Mouse (Mus musculus) liver, embryonic 15.5 days (tissue): ENCODE measurements around the gene Cfap43. TPM values are rescaled to one million over a fixed set of nuclear protein-coding genes. Genes with fewer than 3 reads are reported as not detected.
A peak's percentile ranks its signal among the peaks of the same experiment; 100 is the strongest.

Experiments used
- ATAC-seq: fragments of 200-750 bp; cut with Nextera tagmentation; 2 replicates; pipeline ENCODE4 v1.8.0; 2017; ENCODE audit warnings: moderate number of reproducible peaks, mild to moderate bottlenecking, moderate library complexity; ENCODE audit not compliant: insufficient read depth
- H3K27ac ChIP-seq: fragments of 300-500 bp; sonication (generic); replicated peaks from 2 replicates; pipeline ENCODE4 v1.5.1; 2015; ENCODE audit warnings: mild to moderate bottlenecking, inconsistent platforms
- H3K27me3 ChIP-seq: fragments of 300-500 bp; sonication (generic); 2 replicates; pipeline ENCODE4 v1.6.1; 2015; ENCODE audit warnings: mild to moderate bottlenecking, inconsistent platforms
- H3K36me3 ChIP-seq: fragments of 300-500 bp; sonication (generic); replicated peaks from 2 replicates; pipeline ENCODE4 v1.6.1; 2015; ENCODE audit warnings: moderate library complexity, mild to moderate bottlenecking, inconsistent platforms
- H3K4me1 ChIP-seq: fragments of 300-500 bp; sonication (generic); replicated peaks from 2 replicates; pipeline ENCODE4 v1.6.1; 2015; ENCODE audit warnings: inconsistent platforms
- H3K4me2 ChIP-seq: fragments of 300-500 bp; sonication (generic); 2 replicates; pipeline ENCODE4 v1.6.1; 2015; ENCODE audit warnings: moderate library complexity, mild to moderate bottlenecking, inconsistent platforms
- H3K4me3 ChIP-seq: fragments of 300-500 bp; sonication (generic); replicated peaks from 2 replicates; pipeline ENCODE4 v1.5.1; 2015; ENCODE audit warnings: mild to moderate bottlenecking, inconsistent platforms
- H3K9ac ChIP-seq: fragments of 300-500 bp; sonication (generic); 2 replicates; pipeline ENCODE4 v1.6.1; 2015; ENCODE audit warnings: moderate library complexity, mild to moderate bottlenecking, inconsistent platforms
- H3K9me3 ChIP-seq: fragments of 300-500 bp; sonication (generic); replicated peaks from 2 replicates; pipeline ENCODE4 v1.6.1; 2016; ENCODE audit warnings: inconsistent platforms
- WGBS: fragments of 180-500 bp; shearing (Covaris S2); methylation state at CpG from one replicate; pipeline ENCODE4 v1.1.7; 2015; ENCODE audit warnings: mixed read lengths; ENCODE audit not compliant: insufficient replicate concordance; 5-methylcytosine and 5-hydroxymethylcytosine counted together
- polyA plus RNA-seq: library from polyadenylated mRNA; unstranded; fragments of >200 nt; fragmentation: Nextera tagmentation; extraction: Ambion mirVana; gene quantifications from 2 replicates; pipeline ENCODE4 v1.2.1, GENCODE M21; 2015

The Cfap43 gene
- polyA plus RNA-seq, 1 experiment from 2014 or later, result 0.02 TPM

- no peaks in the 10 kb centered on the region for H3K9me3 ChIP-seq
- WGBS, result under 1% methylated on average over 49 of the region's 49 CpGs
- H3K27me3 ChIP-seq, result peaks cover 14% of the 10 kb centered on the region; the same call in 1 of the 2 replicates
- peaks cover 14% of the 10 kb centered on the region for H3K4me1 ChIP-seq
- H3K27ac ChIP-seq, result 0 out of 2 replicates have a peak within 1 kb of the TSS, but pooled peaks have one; percentile 55
- peak within 1 kb of the TSS; percentile 77 for H3K4me3 ChIP-seq
- H3K4me2 ChIP-seq, result peak within 1 kb of the TSS; percentile 97
- peak; percentile 100 for ATAC-seq
- H3K9ac ChIP-seq, result peak within 1 kb of the TSS; percentile 73
- H3K36me3 ChIP-seq, result peaks cover 12% of the 10 kb centered on the region
Observed at GRCm38 (mm10) chr19:47865353-47865947, 53.6 kb downstream of the Cfap43 start, which contains the start of gene Gsto2. TSS of gene Gsto2 (plus strand) at chr19:47865534.

- H3K27ac ChIP-seq, result no peak overlapping the region
- H3K9ac ChIP-seq, result no peak overlapping the region
- H3K36me3 ChIP-seq, result peaks cover 19% of the 10 kb centered on the region
- no peak for ATAC-seq
- H3K4me1 ChIP-seq, result peaks cover 14% of the 10 kb centered on the region
- WGBS, result 80% methylated on average over 7 of the region's 7 CpGs
- H3K4me2 ChIP-seq, result peak overlapping the region; percentile 97
- no peaks in the 10 kb centered on the region for H3K9me3 ChIP-seq
- H3K27me3 ChIP-seq, result peaks cover 14% of the 10 kb centered on the region; the same call in 1 of the 2 replicates
- H3K4me3 ChIP-seq, result peak overlapping the region; percentile 77
Observed at GRCm38 (mm10) chr19:47864721-47865120, 54.4 kb downstream of the Cfap43 start.

GRCm38 (mm10) chr19:47864051-47864450 lies 55.0 kb downstream of the Cfap43 start:
- no peak for ATAC-seq
- Histone ChIP-seq H3K9me3 (no peaks in the 10 kb centered on the region), H3K4me2 (no peak overlapping the region), H3K27ac (no peak overlapping the region), H3K4me1 (peaks cover 14% of the 10 kb centered on the region), H3K36me3 (peaks cover 26% of the 10 kb centered on the region), H3K4me3 (no peak overlapping the region), H3K27me3 (peaks cover 12% of the 10 kb centered on the region; the same call in 1 of the 2 replicates), H3K9ac (no peak overlapping the region)
- 80% methylated on average over 9 of the region's 9 CpGs for WGBS

GRCm38 (mm10) chr19:47862581-47862980 lies 56.5 kb downstream of the Cfap43 start:
- Histone ChIP-seq H3K4me2 (no peak overlapping the region), H3K36me3 (peaks cover 38% of the 10 kb centered on the region), H3K4me3 (no peak overlapping the region), H3K27ac (no peak overlapping the region), H3K27me3 (peaks cover 3% of the 10 kb centered on the region; the same call in 1 of the 2 replicates), H3K9ac (no peak overlapping the region), H3K4me1 (peaks cover 14% of the 10 kb centered on the region), H3K9me3 (no peaks in the 10 kb centered on the region)
- WGBS, result 76% methylated on average over 3 of the region's 3 CpGs
- no peak for ATAC-seq

GRCm38 (mm10) chr19:47859180-47859579 lies 59.9 kb downstream of the Cfap43 start:
- no peak overlapping the region for H3K9ac ChIP-seq
- no peak for ATAC-seq
- H3K4me2 ChIP-seq, result no peak overlapping the region
- H3K36me3 ChIP-seq, result peaks cover 40% of the 10 kb centered on the region
- WGBS, result 75% methylated on average over 8 of the region's 8 CpGs
- H3K27me3 ChIP-seq, result peaks cover 5% of the 10 kb centered on the region; the same call in 1 of the 2 replicates
- no peaks in the 10 kb centered on the region for H3K9me3 ChIP-seq
- no peak overlapping the region for H3K27ac ChIP-seq
- H3K4me1 ChIP-seq, result peaks cover 20% of the 10 kb centered on the region
- no peak overlapping the region for H3K4me3 ChIP-seq

- Histone ChIP-seq H3K27me3 (peaks cover 12% of the 10 kb centered on the region), H3K4me1 (peaks cover 24% of the 10 kb centered on the region), H3K9ac (no peak overlapping the region), H3K36me3 (peaks cover 34% of the 10 kb centered on the region), H3K4me2 (no peak overlapping the region), H3K9me3 (no peaks in the 10 kb centered on the region), H3K4me3 (no peak overlapping the region), H3K27ac (no peak overlapping the region)
- WGBS, result 75% methylated on average over 18 of the region's 18 CpGs
- no peak for ATAC-seq
Observed at GRCm38 (mm10) chr19:47857957-47858942, 60.8 kb downstream of the Cfap43 start.

GRCm38 (mm10) chr19:47854796-47855783 lies 64.0 kb downstream of the Cfap43 start, which contains the start of gene Gsto1:
TSS of gene Gsto1 (plus strand) at chr19:47854970.
- Histone ChIP-seq H3K27ac (peak within 1 kb of the TSS; percentile 65), H3K4me1 (peaks cover 24% of the 10 kb centered on the region), H3K4me3 (peak within 1 kb of the TSS; percentile 58), H3K36me3 (peaks cover 26% of the 10 kb centered on the region; the same call in 1 of the 2 replicates), H3K9me3 (no peaks in the 10 kb centered on the region), H3K9ac (peak within 1 kb of the TSS; percentile 38), H3K4me2 (peak within 1 kb of the TSS; percentile 78), H3K27me3 (peaks cover 12% of the 10 kb centered on the region)
- WGBS, result under 1% methylated on average over 60 of the region's 60 CpGs
- ATAC-seq, result peak; percentile 88

- H3K9me3 ChIP-seq, result no peaks in the 10 kb centered on the region
- H3K4me1 ChIP-seq, result peaks cover 24% of the 10 kb centered on the region
- peaks cover 12% of the 10 kb centered on the region for H3K27me3 ChIP-seq
- peak; percentile 63 for ATAC-seq
- no peak overlapping the region for H3K9ac ChIP-seq
- H3K27ac ChIP-seq, result no peak overlapping the region
- H3K4me3 ChIP-seq, result peak overlapping the region; percentile 58
- peaks cover 17% of the 10 kb centered on the region; the same call in 1 of the 2 replicates for H3K36me3 ChIP-seq
- peak overlapping the region; percentile 78 for H3K4me2 ChIP-seq
- 29% methylated on average over 13 of the region's 13 CpGs for WGBS
Observed at GRCm38 (mm10) chr19:47853951-47854795, 64.9 kb downstream of the Cfap43 start.

GRCm38 (mm10) chr19:47853053-47853452 lies 66.0 kb downstream of the Cfap43 start:
- ATAC-seq, result no peak
- peaks cover 12% of the 10 kb centered on the region for H3K27me3 ChIP-seq
- WGBS, result 57% methylated on average over 3 of the region's 3 CpGs
- H3K9me3 ChIP-seq, result no peaks in the 10 kb centered on the region
- H3K4me2 ChIP-seq, result no peak overlapping the region
- peaks cover 24% of the 10 kb centered on the region for H3K4me1 ChIP-seq
- H3K36me3 ChIP-seq, result peaks cover 8% of the 10 kb centered on the region; the same call in 1 of the 2 replicates
- no peak overlapping the region for H3K4me3 ChIP-seq
- H3K9ac ChIP-seq, result no peak overlapping the region
- H3K27ac ChIP-seq, result no peak overlapping the region
